Comparison of ENCODE assay signal across 19 mouse cellular contexts in the genomic region with DNA sequence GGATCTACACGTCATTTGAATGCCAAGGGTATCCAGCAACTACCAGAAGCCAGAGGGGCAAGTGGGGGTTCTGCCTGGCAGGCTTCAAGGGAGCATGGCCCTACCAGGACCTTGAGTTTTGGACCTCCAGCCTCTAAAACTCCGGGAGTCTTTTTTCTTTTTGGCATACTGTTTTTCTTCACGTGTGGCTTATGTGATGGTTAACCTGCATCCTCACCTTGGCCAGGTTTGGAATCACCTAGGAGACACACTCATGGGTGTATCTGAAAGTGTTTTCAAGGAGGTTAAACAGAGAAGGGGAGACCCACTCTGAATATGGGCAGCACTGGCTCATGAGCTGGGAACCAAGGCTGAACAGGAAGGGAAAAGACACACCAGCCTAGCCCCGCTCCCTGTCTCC. TPM values are rescaled to one million over a fixed set of nuclear protein-coding genes. Genes with fewer than 3 reads are reported as not detected.
"Had no signal": no experiment of that assay in that cellular context is flagged by ENCODE, and none has a peak within 500 bp of the region (broad histone marks: within the 10 kb centered on the region; RNA-seq: fewer than 3 reads in every experiment).

No protein-coding gene starts in this region.

- H3K27ac ChIP-seq: midbrain, embryonic 10.5 days; midbrain, embryonic 12.5 days; neural tube, embryonic 13.5 days; neural tube, embryonic 15.5 days had no signal

- H3K4me2 ChIP-seq: lung, embryonic 14.5 days; midbrain, embryonic 12.5 days; neural tube, embryonic 13.5 days; neural tube, embryonic 15.5 days had no signal

- ATAC-seq: midbrain, embryonic 16.5 days had no signal

- DNase-seq: lung, embryonic 14.5 days; lung, postnatal 10 days; lung, postnatal 4 days; midbrain, embryonic 14.5 days; retina, postnatal 1 day; right cerebral cortex, adult 18-20 months; right cerebral cortex, postnatal 25 days; right cerebral cortex, postnatal 4 days; spleen, adult 18-20 months; thymus, adult 18-20 months; thymus, postnatal 14 days; thymus, postnatal 36 days had no signal

- H3K9me3 ChIP-seq: midbrain, embryonic 10.5 days; midbrain, embryonic 12.5 days; neural tube, embryonic 13.5 days; neural tube, embryonic 15.5 days had no signal

- H3K9ac ChIP-seq: lung, embryonic 14.5 days; midbrain, embryonic 12.5 days; neural tube, embryonic 13.5 days; neural tube, embryonic 15.5 days had no signal

- H3K4me3 ChIP-seq: midbrain, embryonic 10.5 days; midbrain, embryonic 12.5 days; myocyte; neural tube, embryonic 13.5 days; neural tube, embryonic 15.5 days had no signal

- H3K36me3 ChIP-seq: midbrain, embryonic 10.5 days; midbrain, embryonic 12.5 days; neural tube, embryonic 13.5 days; neural tube, embryonic 15.5 days had no signal

RNA-seq across cellular contexts. Expression of a gene that starts 3.5 kb away (rescaled TPM):
- total RNA-seq: megakaryocyte, adult 5-6 weeks had no signal
